Mouse (Mus musculus): ENCODE results near the gene St3gal6. TPM values are rescaled to one million over a fixed set of nuclear protein-coding genes. Genes with fewer than 3 reads are reported as not detected.

Gene St3gal6
- polyA plus RNA-seq, 1 experiment from 2014 or later: 8.3 TPM

GRCm38 (mm10) chr16:58450648-58451047 is 73.4 kb downstream of the St3gal6 start:
- H3K9me3 ChIP-seq (ENCODE audit: control insufficient read depth, low read length): no peaks in the 10 kb centered on the region
- no peak overlapping the region for H3K4me2 ChIP-seq (ENCODE audit: low read length)
- no peak overlapping the region for H3K4me3 ChIP-seq (replicated peaks; ENCODE audit: low read depth, low read length)
- H3K9ac ChIP-seq (replicated peaks; ENCODE audit: low read length): no peak overlapping the region
- no peak overlapping the region for H3K27ac ChIP-seq (replicated peaks; ENCODE audit: low read depth, low read length)
- DNase-seq (no peak), ATAC-seq (ENCODE audit: low FRiP score, low TSS enrichment) (no peak)
- H3K4me1 ChIP-seq (ENCODE audit: control insufficient read depth, insufficient read depth, low read length): no peaks in the 10 kb centered on the region
- H3K36me3 ChIP-seq (ENCODE audit: control insufficient read depth, insufficient read depth, low read length): peaks cover 25% of the 10 kb centered on the region
- 70% methylated on average over 6 of the region's 6 CpGs for WGBS
- H3K27me3 ChIP-seq (ENCODE audit: control insufficient read depth, insufficient read depth, low read length): no peaks in the 10 kb centered on the region

GRCm38 (mm10) chr16:58449073-58449472 is 75.0 kb downstream of the St3gal6 start:
- DNase-seq (no peak), ATAC-seq (ENCODE audit: low FRiP score, low TSS enrichment) (no peak)
- no peaks in the 10 kb centered on the region for H3K27me3 ChIP-seq (ENCODE audit: control insufficient read depth, insufficient read depth, low read length)

GRCm38 (mm10) chr16:58446281-58447259 is 77.5 kb downstream of the St3gal6 start:
- ATAC-seq (ENCODE audit: low FRiP score, low TSS enrichment): no peak
- WGBS: 94% methylated on average over 4 of the region's 4 CpGs

More at GRCm38 (mm10) chr16:58449073-58449472, 75.0 kb downstream of the St3gal6 start:
- no peaks in the 10 kb centered on the region for H3K9me3 ChIP-seq (ENCODE audit: control insufficient read depth, low read length)
- H3K9ac ChIP-seq (replicated peaks; ENCODE audit: low read length): no peak overlapping the region
- WGBS: 92% methylated on average over 4 of the region's 4 CpGs
- H3K4me2 ChIP-seq (ENCODE audit: low read length): no peak overlapping the region
- no peaks in the 10 kb centered on the region for H3K4me1 ChIP-seq (ENCODE audit: control insufficient read depth, insufficient read depth, low read length)
- peaks cover 25% of the 10 kb centered on the region for H3K36me3 ChIP-seq (ENCODE audit: control insufficient read depth, insufficient read depth, low read length)
- H3K4me3 ChIP-seq (replicated peaks; ENCODE audit: low read depth, low read length): no peak overlapping the region
- no peak overlapping the region for H3K27ac ChIP-seq (replicated peaks; ENCODE audit: low read depth, low read length)

GRCm38 (mm10) chr16:58444735-58445134 is 79.3 kb downstream of the St3gal6 start:
- no peak overlapping the region for H3K9ac ChIP-seq (replicated peaks; ENCODE audit: low read length)
- no peak overlapping the region for H3K4me2 ChIP-seq (ENCODE audit: low read length)
- H3K4me3 ChIP-seq (replicated peaks; ENCODE audit: low read depth, low read length): no peak overlapping the region
- no peaks in the 10 kb centered on the region for H3K27me3 ChIP-seq (ENCODE audit: control insufficient read depth, insufficient read depth, low read length)
- H3K9me3 ChIP-seq (ENCODE audit: control insufficient read depth, low read length): no peaks in the 10 kb centered on the region
- DNase-seq (peak; percentile 34), ATAC-seq (ENCODE audit: low FRiP score, low TSS enrichment) (no peak)
- WGBS: 72% methylated on average over 6 of the region's 6 CpGs
- 0 out of 2 replicates have a peak, but pooled peaks cover 5% of the 10 kb centered on the region for H3K36me3 ChIP-seq (ENCODE audit: control insufficient read depth, insufficient read depth, low read length)
- no peaks in the 10 kb centered on the region for H3K4me1 ChIP-seq (ENCODE audit: control insufficient read depth, insufficient read depth, low read length)
- H3K27ac ChIP-seq (replicated peaks; ENCODE audit: low read depth, low read length): no peak overlapping the region

More at GRCm38 (mm10) chr16:58446281-58447259, 77.5 kb downstream of the St3gal6 start:
- Histone ChIP-seq H3K9me3 (ENCODE audit: control insufficient read depth, low read length) (no peaks in the 10 kb centered on the region), H3K4me1 (ENCODE audit: control insufficient read depth, insufficient read depth, low read length) (no peaks in the 10 kb centered on the region), H3K36me3 (ENCODE audit: control insufficient read depth, insufficient read depth, low read length) (peaks cover 15% of the 10 kb centered on the region), H3K27me3 (ENCODE audit: control insufficient read depth, insufficient read depth, low read length) (no peaks in the 10 kb centered on the region), H3K9ac (replicated peaks; ENCODE audit: low read length) (no peak overlapping the region), H3K4me2 (ENCODE audit: low read length) (no peak overlapping the region), H3K27ac (replicated peaks; ENCODE audit: low read depth, low read length) (no peak overlapping the region), H3K4me3 (replicated peaks; ENCODE audit: low read depth, low read length) (no peak overlapping the region)
- DNase-seq: no peak

GRCm38 (mm10) chr16:58432384-58432783 is 91.7 kb downstream of the St3gal6 start:
- Histone ChIP-seq H3K9me3 (ENCODE audit: control insufficient read depth, low read length) (no peaks in the 10 kb centered on the region), H3K36me3 (ENCODE audit: control insufficient read depth, insufficient read depth, low read length) (peaks cover 5% of the 10 kb centered on the region; the same call in 1 of the 2 replicates), H3K4me1 (ENCODE audit: control insufficient read depth, insufficient read depth, low read length) (no peaks in the 10 kb centered on the region), H3K9ac (replicated peaks; ENCODE audit: low read length) (no peak overlapping the region), H3K27me3 (ENCODE audit: control insufficient read depth, insufficient read depth, low read length) (no peaks in the 10 kb centered on the region), H3K4me2 (ENCODE audit: low read length) (no peak overlapping the region), H3K4me3 (replicated peaks; ENCODE audit: low read depth, low read length) (no peak overlapping the region), H3K27ac (replicated peaks; ENCODE audit: low read depth, low read length) (no peak overlapping the region)
- ATAC-seq (ENCODE audit: low FRiP score, low TSS enrichment) (no peak), DNase-seq (no peak)
- WGBS: 97% methylated on average over 1 of the region's 1 CpGs

- DNase-seq: no peak
- Histone ChIP-seq H3K9ac (replicated peaks; ENCODE audit: low read length) (no peak overlapping the region), H3K27me3 (ENCODE audit: control insufficient read depth, insufficient read depth, low read length) (no peaks in the 10 kb centered on the region), H3K36me3 (ENCODE audit: control insufficient read depth, insufficient read depth, low read length) (peaks cover 2% of the 10 kb centered on the region; the same call in 1 of the 2 replicates), H3K4me3 (replicated peaks; ENCODE audit: low read depth, low read length) (no peak overlapping the region), H3K9me3 (ENCODE audit: control insufficient read depth, low read length) (no peaks in the 10 kb centered on the region), H3K27ac (replicated peaks; ENCODE audit: low read depth, low read length) (no peak overlapping the region), H3K4me2 (ENCODE audit: low read length) (no peak overlapping the region), H3K4me1 (ENCODE audit: control insufficient read depth, insufficient read depth, low read length) (no peaks in the 10 kb centered on the region)
- WGBS: 69% methylated on average over 7 of the region's 7 CpGs
- no peak for ATAC-seq (ENCODE audit: low FRiP score, low TSS enrichment)
Observed at GRCm38 (mm10) chr16:58430246-58430645, 93.8 kb downstream of the St3gal6 start.

- H3K27ac ChIP-seq (replicated peaks; ENCODE audit: low read depth, low read length): no peak overlapping the region
- no peaks in the 10 kb centered on the region for H3K27me3 ChIP-seq (ENCODE audit: control insufficient read depth, insufficient read depth, low read length)
- DNase-seq (peak; percentile 43), ATAC-seq (ENCODE audit: low FRiP score, low TSS enrichment) (no peak)
- no peak overlapping the region for H3K9ac ChIP-seq (replicated peaks; ENCODE audit: low read length)
- H3K9me3 ChIP-seq (ENCODE audit: control insufficient read depth, low read length): no peaks in the 10 kb centered on the region
- no peak overlapping the region for H3K4me2 ChIP-seq (ENCODE audit: low read length)
- no peaks in the 10 kb centered on the region for H3K4me1 ChIP-seq (ENCODE audit: control insufficient read depth, insufficient read depth, low read length)
- WGBS: 59% methylated on average over 11 of the region's 11 CpGs
- H3K4me3 ChIP-seq (replicated peaks; ENCODE audit: low read depth, low read length): no peak overlapping the region
- H3K36me3 ChIP-seq (ENCODE audit: control insufficient read depth, insufficient read depth, low read length): no peaks in the 10 kb centered on the region
Observed at GRCm38 (mm10) chr16:58421696-58422354, 102.2 kb downstream of the St3gal6 start.
